Mouse (Mus musculus): ENCODE results near the gene Col2a1. TPM values are rescaled to one million over a fixed set of nuclear protein-coding genes. Genes with fewer than 3 reads are reported as not detected.

The Col2a1 gene
- polyA plus RNA-seq, 1 experiment from 2014 or later = 237 TPM

GRCm38 (mm10) chr15:97999991-98000390 is 4.5 kb downstream of the Col2a1 start:
- 6% methylated on average over 7 of the region's 7 CpGs for whole genome bisulfite sequencing
- H3K27ac ChIP-seq (replicated peaks; ENCODE audit: low read depth, low read length) = no peak overlapping the region
- H3K4me2 ChIP-seq (ENCODE audit: low read depth, severe bottlenecking) = peak overlapping the region; percentile 27; the same call in 1 of the 2 replicates
- no peak overlapping the region for H3K9ac ChIP-seq (ENCODE audit: low read length)
- no peaks in the 10 kb centered on the region for H3K9me3 ChIP-seq (ENCODE audit: control insufficient read depth, low read length)
- DNase-seq (ENCODE audit: low spot score) (peak; percentile 34), ATAC-seq (ENCODE audit: insufficient number of reproducible peaks, low FRiP score, low TSS enrichment, low read depth) (no peak)
- H3K27me3 ChIP-seq (ENCODE audit: control insufficient read depth, insufficient read depth, low read length) = peaks cover 27% of the 10 kb centered on the region
- H3K4me3 ChIP-seq (ENCODE audit: low read depth, low read length) = 0 out of 2 replicates have a peak overlapping the region, but pooled peaks have one; percentile 5
- H3K36me3 ChIP-seq (ENCODE audit: control insufficient read depth, insufficient read depth, low read length) = no peaks in the 10 kb centered on the region
- H3K4me1 ChIP-seq (ENCODE audit: control insufficient read depth, insufficient read depth, low read length) = peaks cover 24% of the 10 kb centered on the region

- peak overlapping the region; percentile 27; the same call in 1 of the 2 replicates for H3K4me2 ChIP-seq (ENCODE audit: low read depth, severe bottlenecking)
- H3K36me3 ChIP-seq (ENCODE audit: control insufficient read depth, insufficient read depth, low read length) = no peaks in the 10 kb centered on the region
- H3K9me3 ChIP-seq (ENCODE audit: control insufficient read depth, low read length) = no peaks in the 10 kb centered on the region
- H3K27me3 ChIP-seq (ENCODE audit: control insufficient read depth, insufficient read depth, low read length) = peaks cover 27% of the 10 kb centered on the region
- DNase-seq (ENCODE audit: low spot score) (no peak), ATAC-seq (ENCODE audit: insufficient number of reproducible peaks, low FRiP score, low TSS enrichment, low read depth) (no peak)
- 0 out of 2 replicates have a peak overlapping the region, but pooled peaks have one; percentile 5 for H3K4me3 ChIP-seq (ENCODE audit: low read depth, low read length)
- H3K9ac ChIP-seq (ENCODE audit: low read length) = no peak overlapping the region
- peaks cover 24% of the 10 kb centered on the region for H3K4me1 ChIP-seq (ENCODE audit: control insufficient read depth, insufficient read depth, low read length)
- 16% methylated on average over 13 of the region's 13 CpGs for WGBS
- no peak overlapping the region for H3K27ac ChIP-seq (replicated peaks; ENCODE audit: low read depth, low read length)
Observed at GRCm38 (mm10) chr15:97999546-97999945, 4.9 kb downstream of the Col2a1 start.

GRCm38 (mm10) chr15:97996716-97997256 is 7.7 kb downstream of the Col2a1 start:
- Histone ChIP-seq H3K9me3 (ENCODE audit: control insufficient read depth, low read length) (no peaks in the 10 kb centered on the region), H3K4me3 (ENCODE audit: low read depth, low read length) (no peak overlapping the region), H3K4me1 (ENCODE audit: control insufficient read depth, insufficient read depth, low read length) (peaks cover 39% of the 10 kb centered on the region), H3K27ac (replicated peaks; ENCODE audit: low read depth, low read length) (no peak overlapping the region), H3K9ac (ENCODE audit: low read length) (no peak overlapping the region), H3K36me3 (ENCODE audit: control insufficient read depth, insufficient read depth, low read length) (no peaks in the 10 kb centered on the region), H3K4me2 (ENCODE audit: low read depth, severe bottlenecking) (no peak overlapping the region), H3K27me3 (ENCODE audit: control insufficient read depth, insufficient read depth, low read length) (peaks cover 24% of the 10 kb centered on the region)
- DNase-seq (ENCODE audit: low spot score) (no peak), ATAC-seq (ENCODE audit: insufficient number of reproducible peaks, low FRiP score, low TSS enrichment, low read depth) (no peak)
- WGBS = 74% methylated on average over 13 of the region's 13 CpGs

GRCm38 (mm10) chr15:97992712-97993286 is 11.7 kb downstream of the Col2a1 start:
- no peak overlapping the region for H3K4me3 ChIP-seq (ENCODE audit: low read depth, low read length)
- no peaks in the 10 kb centered on the region for H3K9me3 ChIP-seq (ENCODE audit: control insufficient read depth, low read length)
- peak overlapping the region; percentile 86 for H3K27ac ChIP-seq (replicated peaks; ENCODE audit: low read depth, low read length)
- DNase-seq (ENCODE audit: low spot score) (peak; percentile 91), ATAC-seq (ENCODE audit: insufficient number of reproducible peaks, low FRiP score, low TSS enrichment, low read depth) (peak; percentile 88)
- no peaks in the 10 kb centered on the region for H3K27me3 ChIP-seq (ENCODE audit: control insufficient read depth, insufficient read depth, low read length)
- peak overlapping the region; percentile 57 for H3K9ac ChIP-seq (ENCODE audit: low read length)
- peaks cover 5% of the 10 kb centered on the region; the same call in 1 of the 2 replicates for H3K36me3 ChIP-seq (ENCODE audit: control insufficient read depth, insufficient read depth, low read length)
- peaks cover 42% of the 10 kb centered on the region for H3K4me1 ChIP-seq (ENCODE audit: control insufficient read depth, insufficient read depth, low read length)
- H3K4me2 ChIP-seq (ENCODE audit: low read depth, severe bottlenecking) = peak overlapping the region; percentile 27
- WGBS = 5% methylated on average over 18 of the region's 18 CpGs

GRCm38 (mm10) chr15:97992027-97992711 is 12.3 kb downstream of the Col2a1 start:
- Histone ChIP-seq H3K9ac (ENCODE audit: low read length) (peak overlapping the region; percentile 57), H3K4me1 (ENCODE audit: control insufficient read depth, insufficient read depth, low read length) (peaks cover 42% of the 10 kb centered on the region), H3K27me3 (ENCODE audit: control insufficient read depth, insufficient read depth, low read length) (no peaks in the 10 kb centered on the region), H3K27ac (replicated peaks; ENCODE audit: low read depth, low read length) (peak overlapping the region; percentile 86), H3K4me3 (ENCODE audit: low read depth, low read length) (no peak overlapping the region), H3K4me2 (ENCODE audit: low read depth, severe bottlenecking) (no peak overlapping the region; the same call in 1 of the 2 replicates), H3K9me3 (ENCODE audit: control insufficient read depth, low read length) (no peaks in the 10 kb centered on the region), H3K36me3 (ENCODE audit: control insufficient read depth, insufficient read depth, low read length) (peaks cover 7% of the 10 kb centered on the region; the same call in 1 of the 2 replicates)
- WGBS = 44% methylated on average over 13 of the region's 13 CpGs
- DNase-seq (ENCODE audit: low spot score) (no peak), ATAC-seq (ENCODE audit: insufficient number of reproducible peaks, low FRiP score, low TSS enrichment, low read depth) (no peak)

DNA sequence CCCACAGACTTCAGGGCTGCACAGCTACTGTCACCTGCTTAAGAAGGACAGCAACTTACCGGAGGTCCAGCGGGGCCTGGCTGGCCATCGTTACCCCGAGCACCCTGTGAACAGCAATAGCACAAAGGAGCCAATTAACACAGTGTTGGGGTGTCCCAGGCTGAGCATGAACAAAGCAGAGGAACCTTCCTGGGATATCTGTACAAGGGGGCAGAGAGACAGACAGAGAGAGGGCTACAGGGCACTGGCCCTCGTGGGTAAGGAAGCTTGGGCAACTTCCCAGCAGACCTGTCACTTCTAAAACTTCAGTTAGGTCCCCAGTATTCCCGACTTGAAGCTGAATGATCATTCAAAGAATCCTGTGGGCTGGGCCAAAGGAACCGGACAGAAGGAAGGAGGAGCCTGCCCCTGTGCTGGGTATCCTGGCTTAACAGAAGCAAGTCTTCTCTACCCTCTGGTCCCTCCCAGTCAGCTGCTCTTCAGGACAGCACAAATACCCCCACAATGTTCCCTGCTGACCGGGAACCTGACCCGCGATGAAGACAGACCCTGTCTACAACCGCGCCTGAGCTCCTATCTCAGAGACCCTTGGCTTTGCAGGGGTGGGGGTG is 13.1 kb downstream of the Col2a1 start:
- no peak overlapping the region for H3K4me3 ChIP-seq (ENCODE audit: low read depth, low read length)
- H3K27me3 ChIP-seq (ENCODE audit: control insufficient read depth, insufficient read depth, low read length) = no peaks in the 10 kb centered on the region
- no peak for DNase-seq (ENCODE audit: low spot score)
- H3K9ac ChIP-seq (ENCODE audit: low read length) = peak overlapping the region; percentile 32; the same call in 1 of the 2 replicates
- H3K4me1 ChIP-seq (ENCODE audit: control insufficient read depth, insufficient read depth, low read length) = peaks cover 42% of the 10 kb centered on the region
- H3K27ac ChIP-seq (replicated peaks; ENCODE audit: low read depth, low read length) = peak overlapping the region; percentile 86
- H3K9me3 ChIP-seq (ENCODE audit: control insufficient read depth, low read length) = no peaks in the 10 kb centered on the region
- ATAC-seq (ENCODE audit: insufficient number of reproducible peaks, low FRiP score, low TSS enrichment, low read depth) = no peak
- H3K4me2 ChIP-seq (ENCODE audit: low read depth, severe bottlenecking) = peak overlapping the region; percentile 42; the same call in 1 of the 2 replicates
- 19% methylated on average over 12 of the region's 12 CpGs for WGBS
- peaks cover 7% of the 10 kb centered on the region; the same call in 1 of the 2 replicates for H3K36me3 ChIP-seq (ENCODE audit: control insufficient read depth, insufficient read depth, low read length)

DNA sequence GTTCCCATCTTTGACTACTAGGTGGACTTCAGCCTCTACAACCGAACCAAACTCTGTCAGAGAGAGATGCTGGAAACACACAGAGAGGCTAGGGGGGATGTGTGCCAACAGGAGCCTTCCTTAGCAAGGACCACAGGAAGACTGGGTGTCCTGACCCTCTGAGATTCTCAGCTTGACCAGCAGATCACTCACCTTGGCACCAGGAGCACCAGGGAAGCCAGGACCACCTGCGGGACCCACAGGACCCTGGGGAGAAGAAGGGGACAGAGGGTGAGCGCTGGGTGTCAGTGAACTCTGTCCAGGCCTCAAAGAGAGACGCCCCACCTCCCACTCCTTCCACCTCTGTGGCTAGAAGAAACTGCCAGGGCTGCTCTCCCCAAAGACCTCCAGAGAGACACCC is 13.8 kb downstream of the Col2a1 start:
- no peak for DNase-seq (ENCODE audit: low spot score)
- 23% methylated on average over 4 of the region's 4 CpGs for WGBS
- Histone ChIP-seq H3K9me3 (ENCODE audit: control insufficient read depth, low read length) (no peaks in the 10 kb centered on the region), H3K9ac (ENCODE audit: low read length) (peak overlapping the region; percentile 32; the same call in 1 of the 2 replicates), H3K27me3 (ENCODE audit: control insufficient read depth, insufficient read depth, low read length) (no peaks in the 10 kb centered on the region), H3K4me1 (ENCODE audit: control insufficient read depth, insufficient read depth, low read length) (peaks cover 42% of the 10 kb centered on the region), H3K4me2 (ENCODE audit: low read depth, severe bottlenecking) (peak overlapping the region; percentile 42; the same call in 1 of the 2 replicates), H3K4me3 (ENCODE audit: low read depth, low read length) (no peak overlapping the region; the same call in 1 of the 2 replicates), H3K36me3 (ENCODE audit: control insufficient read depth, insufficient read depth, low read length) (peaks cover 9% of the 10 kb centered on the region; the same call in 1 of the 2 replicates), H3K27ac (replicated peaks; ENCODE audit: low read depth, low read length) (peak overlapping the region; percentile 86)
- ATAC-seq (ENCODE audit: insufficient number of reproducible peaks, low FRiP score, low TSS enrichment, low read depth) = no peak

DNA sequence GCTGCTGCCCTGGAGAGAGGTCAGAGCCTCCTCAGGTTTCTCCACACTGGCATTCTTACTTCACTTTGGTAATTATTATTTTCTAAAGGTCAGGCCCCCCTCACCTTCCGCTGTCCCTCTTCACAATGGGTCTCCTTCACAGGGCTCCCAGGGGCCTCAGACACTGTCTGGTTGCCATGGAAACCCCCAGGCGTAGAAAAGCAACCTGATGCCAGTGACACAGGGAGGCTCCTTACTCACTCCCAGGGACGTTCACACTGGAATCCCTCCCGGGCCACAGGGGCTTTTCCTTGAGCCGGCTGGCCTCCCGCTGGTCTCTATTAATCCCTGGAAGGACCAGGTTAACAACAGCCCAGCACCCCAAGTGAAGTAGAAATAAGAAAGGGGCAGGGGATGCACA is 14.4 kb downstream of the Col2a1 start:
- Histone ChIP-seq H3K4me2 (ENCODE audit: low read depth, severe bottlenecking) (peak overlapping the region; percentile 42), H3K4me3 (ENCODE audit: low read depth, low read length) (no peak overlapping the region; the same call in 1 of the 2 replicates), H3K4me1 (ENCODE audit: control insufficient read depth, insufficient read depth, low read length) (peaks cover 42% of the 10 kb centered on the region), H3K9me3 (ENCODE audit: control insufficient read depth, low read length) (no peaks in the 10 kb centered on the region), H3K27me3 (ENCODE audit: control insufficient read depth, insufficient read depth, low read length) (no peaks in the 10 kb centered on the region), H3K27ac (replicated peaks; ENCODE audit: low read depth, low read length) (peak overlapping the region; percentile 86), H3K36me3 (ENCODE audit: control insufficient read depth, insufficient read depth, low read length) (peaks cover 11% of the 10 kb centered on the region), H3K9ac (ENCODE audit: low read length) (peak overlapping the region; percentile 35; the same call in 1 of the 2 replicates)
- peak; percentile 72 for ATAC-seq (ENCODE audit: insufficient number of reproducible peaks, low FRiP score, low TSS enrichment, low read depth)
- WGBS = under 1% methylated on average over 6 of the region's 6 CpGs
- DNase-seq (ENCODE audit: low spot score) = peak; percentile 87

Data from limb, embryonic 11.5 days (tissue).